Mouse (Mus musculus) regulatory T cell (primary cell): ENCODE measurements around the gene Casq2.

Experiments
- in situ Hi-C: fragments of 300-600 bp; cut with MboI, MseI; formaldehyde crosslinking; loops from one replicate; pipeline ENCODE4 v1.15.1; 2025; ENCODE audit warnings: high pct_unique_total_duplicates

Gene Casq2

GRCm38 (mm10) chr3:102135389-102136113, 49.3 kb downstream of the Casq2 start:
- in situ Hi-C loops: no loop called here

- in situ Hi-C loops: no loop called here
These were observed 50.9 kb downstream of the Casq2 start for GRCm38 (mm10) chr3:102137158-102137557.

GRCm38 (mm10) chr3:102138899-102139298, 52.7 kb downstream of the Casq2 start:
- in situ Hi-C loops: no loop called here

GRCm38 (mm10) chr3:102140606-102141005, 54.4 kb downstream of the Casq2 start:
- in situ Hi-C loops: no loop called here

GRCm38 (mm10) chr3:102141451-102141850, 55.2 kb downstream of the Casq2 start:
- in situ Hi-C loops: no loop called here

GRCm38 (mm10) chr3:102141893-102142292, 55.7 kb downstream of the Casq2 start:
- in situ Hi-C loops: no loop called here

GRCm38 (mm10) chr3:102142947-102143346, 56.7 kb downstream of the Casq2 start:
- in situ Hi-C loops: no loop called here

- in situ Hi-C loops: no loop called here
These were observed 57.3 kb downstream of the Casq2 start for GRCm38 (mm10) chr3:102143536-102143935.

- in situ Hi-C loops: no loop called here
These were observed 58.2 kb downstream of the Casq2 start for GRCm38 (mm10) chr3:102144401-102144800.

GRCm38 (mm10) chr3:102145645-102146386, 59.6 kb downstream of the Casq2 start:
- in situ Hi-C loops: no loop called here

- in situ Hi-C loops: no loop called here
These were observed 60.2 kb downstream of the Casq2 start for GRCm38 (mm10) chr3:102146428-102146827.

- in situ Hi-C loops: no loop called here
These were observed 61.0 kb downstream of the Casq2 start for GRCm38 (mm10) chr3:102147189-102147588.

- in situ Hi-C loops: no loop called here
These were observed 63.7 kb downstream of the Casq2 start for GRCm38 (mm10) chr3:102149941-102150340.

- in situ Hi-C loops: no loop called here
These were observed 65.6 kb downstream of the Casq2 start for GRCm38 (mm10) chr3:102151850-102152249.

GRCm38 (mm10) chr3:102152471-102152870, 66.3 kb downstream of the Casq2 start:
- in situ Hi-C loops: no loop called here

- in situ Hi-C loops: no loop called here
These were observed 66.7 kb downstream of the Casq2 start for GRCm38 (mm10) chr3:102152872-102153271.

GRCm38 (mm10) chr3:102154107-102154506, 67.9 kb downstream of the Casq2 start:
- in situ Hi-C loops: no loop called here

GRCm38 (mm10) chr3:102156737-102157136, 70.5 kb downstream of the Casq2 start:
- in situ Hi-C loops: no loop called here

GRCm38 (mm10) chr3:102157652-102158051, 71.4 kb downstream of the Casq2 start:
- in situ Hi-C loops: no loop called here

GRCm38 (mm10) chr3:102158759-102159422, 72.7 kb downstream of the Casq2 start:
- in situ Hi-C loops: no loop called here

- in situ Hi-C loops: no loop called here
These were observed 73.5 kb downstream of the Casq2 start for GRCm38 (mm10) chr3:102159423-102160325.
